Mouse (Mus musculus): Measurements from ENCODE around the gene D2hgdh. TPM values are rescaled to one million over a fixed set of nuclear protein-coding genes. Genes with fewer than 3 reads are reported as not detected.
"Not testable (repeated sequence)": the region's sequence is repeated elsewhere in the genome, so short reads cannot be mapped to it uniquely, and the experiment has no call there.

Gene D2hgdh
- polyA plus RNA-seq, 1 experiment, result 23.7 TPM

DNA sequence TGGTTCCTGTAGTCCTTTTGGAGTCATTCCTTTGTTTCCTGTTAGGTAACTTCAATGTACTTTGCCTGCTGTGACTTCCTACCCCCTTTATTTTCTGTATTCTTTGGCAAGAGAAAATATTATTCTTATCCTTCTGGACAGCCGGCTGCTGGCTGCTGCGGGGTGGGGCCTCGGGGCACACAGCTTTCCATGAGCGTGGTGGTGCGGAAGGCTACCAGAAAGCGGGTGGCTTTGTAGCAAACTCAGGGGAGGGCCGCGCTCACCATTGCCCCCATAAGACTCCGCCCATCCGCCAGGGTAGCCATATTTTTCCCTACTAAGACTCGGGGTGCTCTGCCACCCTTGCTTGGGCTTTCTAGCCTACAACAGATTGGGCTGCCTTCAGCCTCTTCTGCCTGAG lies 57.1 kb downstream of the D2hgdh start:
- H3K27ac ChIP-seq (ENCODE audit: control insufficient read depth, insufficient read depth, low read depth, low read length, poor library complexity); H3K4me1 ChIP-seq (ENCODE audit: control insufficient read depth, insufficient read depth, low read length); H3K4me3 ChIP-seq (replicated peaks; ENCODE audit: control insufficient read depth, low read depth, low read length): not testable (repeated sequence)
- WGBS, result no CpG with 5 or more reads among the region's 11 CpGs

DNA sequence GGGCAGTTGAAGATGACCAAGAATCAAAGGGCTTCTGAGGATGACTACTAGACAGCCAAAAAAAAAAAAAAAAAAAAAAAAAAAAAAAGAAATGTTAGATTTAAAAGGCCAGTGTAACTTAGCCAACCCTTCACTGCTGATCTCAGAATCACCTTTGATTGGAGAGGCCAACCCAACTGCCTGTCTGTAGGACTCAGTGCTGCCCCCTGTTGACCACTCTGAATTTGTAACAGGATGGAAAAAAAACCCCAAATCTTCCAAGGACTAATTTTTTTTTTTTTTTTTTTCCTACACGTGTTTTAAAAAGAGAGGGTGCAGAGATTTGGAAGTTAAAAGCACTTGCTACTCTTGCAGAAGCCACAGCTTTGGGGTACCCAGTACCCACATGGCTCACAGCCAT lies 66.2 kb downstream of the D2hgdh start:
- H3K4me3 ChIP-seq (replicated peaks; ENCODE audit: control insufficient read depth, low read depth, low read length); H3K27ac ChIP-seq (ENCODE audit: control insufficient read depth, insufficient read depth, low read depth, low read length, poor library complexity); H3K4me1 ChIP-seq (ENCODE audit: control insufficient read depth, insufficient read depth, low read length): not testable (repeated sequence)
- WGBS, result 64% methylated on average over 1 of the region's 1 CpGs

DNA sequence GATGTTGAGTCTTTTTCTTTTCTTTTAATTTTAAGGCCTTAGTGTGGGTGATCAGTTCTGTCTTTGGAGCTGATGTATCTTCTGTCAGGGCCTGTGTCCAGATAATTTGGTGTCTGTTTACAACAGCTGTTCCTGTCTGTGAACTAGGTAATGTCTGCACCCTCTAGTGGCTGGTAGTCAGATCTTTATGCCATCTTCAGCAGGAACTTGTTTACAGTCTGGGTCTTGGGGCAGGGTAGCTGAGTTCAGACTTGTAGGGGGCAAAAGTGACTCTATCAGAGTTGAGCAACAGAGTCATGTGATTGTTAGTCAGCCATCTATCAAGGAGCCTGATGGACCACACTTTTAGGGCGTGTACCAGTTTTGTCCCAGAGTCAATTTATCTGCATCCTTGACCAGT lies 72.7 kb downstream of the D2hgdh start:
- not testable (repeated sequence) for H3K4me1 ChIP-seq (ENCODE audit: control insufficient read depth, insufficient read depth, low read length); H3K27ac ChIP-seq (ENCODE audit: control insufficient read depth, insufficient read depth, low read depth, low read length, poor library complexity); H3K4me3 ChIP-seq (replicated peaks; ENCODE audit: control insufficient read depth, low read depth, low read length)
- no CpG with 5 or more reads among the region's 1 CpGs for WGBS

DNA sequence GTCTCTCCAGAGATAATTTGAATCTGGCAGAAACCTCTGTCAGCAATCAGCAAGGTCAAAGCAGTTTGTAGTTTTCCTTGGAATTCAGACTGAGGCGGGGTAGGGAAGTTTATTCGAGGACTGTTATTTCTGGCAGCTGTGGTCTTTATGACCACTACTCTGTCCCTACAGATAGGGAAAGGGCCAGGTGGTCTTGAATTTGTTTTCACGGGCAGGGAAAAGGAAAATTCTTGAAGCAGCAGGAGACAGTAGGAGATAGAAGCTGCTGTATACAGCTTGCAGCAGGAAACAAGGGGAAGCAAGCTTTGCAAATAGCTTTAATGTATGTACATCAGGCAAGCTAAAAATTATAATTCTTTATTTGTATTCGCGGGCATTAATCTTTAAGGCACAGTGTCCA lies 76.6 kb downstream of the D2hgdh start:
- H3K27ac ChIP-seq (ENCODE audit: control insufficient read depth, insufficient read depth, low read depth, low read length, poor library complexity); H3K4me3 ChIP-seq (replicated peaks; ENCODE audit: control insufficient read depth, low read depth, low read length); H3K4me1 ChIP-seq (ENCODE audit: control insufficient read depth, insufficient read depth, low read length): not testable (repeated sequence)
- WGBS, result 73% methylated on average over 4 of the region's 5 CpGs

Other genes with a start within 250 kb of the D2hgdh start
- 40.0 and 71.0 TPM in 2 replicates for gene Stk25, start 166.2 kb upstream of the D2hgdh start, polyA plus RNA-seq (2011; ENCODE audit: insufficient read depth, insufficient read length, low replicate concordance, missing spikeins)
- gene Bok, start 139.2 kb upstream of the D2hgdh start, polyA plus RNA-seq (2011; ENCODE audit: insufficient read depth, insufficient read length, low replicate concordance, missing spikeins), result 1.3 and 3.1 TPM in 2 replicates
- gene Atg4b, start 73.4 kb upstream of the D2hgdh start, polyA plus RNA-seq (2011; ENCODE audit: insufficient read depth, insufficient read length, low replicate concordance, missing spikeins), result 42.7 and 56.8 TPM in 2 replicates
- 4.2 and 13.0 TPM in 2 replicates for gene Thap4, start 70.0 kb upstream of the D2hgdh start, polyA plus RNA-seq (2011; ENCODE audit: insufficient read depth, insufficient read length, low replicate concordance, missing spikeins)
- 122 and 128 TPM in 2 replicates for gene Dtymk, start 23.0 kb upstream of the D2hgdh start, polyA plus RNA-seq (2011; ENCODE audit: insufficient read depth, insufficient read length, low replicate concordance, missing spikeins)
- gene Ing5, start 20.9 kb upstream of the D2hgdh start, polyA plus RNA-seq (2011; ENCODE audit: insufficient read depth, insufficient read length, low replicate concordance, missing spikeins), result 12.0 and 17.7 TPM in 2 replicates
- not detected in 2 replicates for gene Gal3st2, start 36.4 kb downstream of the D2hgdh start, polyA plus RNA-seq (2011; ENCODE audit: insufficient read depth, insufficient read length, low replicate concordance, missing spikeins)
- not detected in 2 replicates for gene Gal3st2b, start 93.4 kb downstream of the D2hgdh start, polyA plus RNA-seq (2011; ENCODE audit: insufficient read depth, insufficient read length, low replicate concordance, missing spikeins)
- 0.11 and 0.15 TPM in 2 replicates for gene Gal3st2c, start 165.6 kb downstream of the D2hgdh start, polyA plus RNA-seq (2011; ENCODE audit: insufficient read depth, insufficient read length, low replicate concordance, missing spikeins)
- gene Neu4, start 195.5 kb downstream of the D2hgdh start, polyA plus RNA-seq (2011; ENCODE audit: insufficient read depth, insufficient read length, low replicate concordance, missing spikeins), result not detected in 2 replicates
- gene Pdcd1, start 227.6 kb downstream of the D2hgdh start, polyA plus RNA-seq (2011; ENCODE audit: insufficient read depth, insufficient read length, low replicate concordance, missing spikeins), result not detected in 2 replicates

All from bone marrow, adult 2 months (tissue).